Mouse (Mus musculus) frontal cortex, adult 2 months (tissue): Measurements from ENCODE around the gene Aurka. TPM values are rescaled to one million over a fixed set of nuclear protein-coding genes. Genes with fewer than 3 reads are reported as not detected.
A peak's percentile ranks its signal among the peaks of the same experiment; 100 is the strongest.

Experiments
- DNase-seq, 2 experiments: peaks; one replicate each; pipeline ENCODE4 v3.0.0; 2022; ENCODE audit warnings: low spot score in 1 of 2; ENCODE audit errors: extremely low spot score in 1 of 2
- polyA plus RNA-seq: library from polyadenylated mRNA; depleted of rRNA; stranded (reverse); fragments of >200 nt; gene quantifications from 2 replicates; pipeline ENCODE4 v1.2.3, GENCODE M21; 2012; rRNA removed

The Aurka gene
- polyA plus RNA-seq, 1 experiment, result 1.5 TPM

- no peak for DNase-seq
Observed at GRCm38 (mm10) chr2:172340936-172341335, 29.4 kb downstream of the Aurka start.

DNA sequence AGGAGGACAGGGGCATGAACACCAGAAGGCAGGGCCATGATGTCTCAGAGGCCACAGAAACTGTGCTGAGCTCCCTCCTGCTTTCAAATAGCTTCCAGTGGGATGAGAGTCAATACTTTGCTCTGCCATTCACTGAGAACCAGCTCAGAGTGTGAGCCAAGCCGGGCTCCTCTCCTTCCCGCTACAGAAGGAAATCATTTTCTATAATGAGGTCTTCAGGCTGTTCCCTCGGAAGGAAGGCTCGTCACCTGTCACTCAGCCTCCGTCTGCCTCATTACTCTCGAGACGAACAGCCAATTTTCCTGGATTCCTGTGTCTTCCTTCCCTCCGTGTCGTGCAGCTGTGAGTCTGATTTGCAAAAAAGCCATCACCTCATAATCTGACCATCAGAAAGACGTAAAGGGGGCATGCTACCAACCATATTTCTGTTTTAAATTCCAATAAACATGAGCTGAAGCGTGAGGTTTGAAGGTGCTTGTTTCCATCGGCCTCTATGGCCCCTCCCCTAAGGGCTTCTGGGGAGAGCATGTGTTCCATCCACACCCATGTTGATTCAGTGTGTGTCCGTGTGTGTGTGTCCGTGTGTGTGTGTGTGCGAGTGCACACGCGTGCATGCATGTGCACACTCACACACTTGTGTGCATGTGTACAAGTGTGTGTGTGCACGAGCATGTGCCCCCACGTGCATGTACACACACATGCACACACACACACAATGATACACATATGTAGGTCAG lies 32.0 kb downstream of the Aurka start:
- DNase-seq, result no peak

DNA sequence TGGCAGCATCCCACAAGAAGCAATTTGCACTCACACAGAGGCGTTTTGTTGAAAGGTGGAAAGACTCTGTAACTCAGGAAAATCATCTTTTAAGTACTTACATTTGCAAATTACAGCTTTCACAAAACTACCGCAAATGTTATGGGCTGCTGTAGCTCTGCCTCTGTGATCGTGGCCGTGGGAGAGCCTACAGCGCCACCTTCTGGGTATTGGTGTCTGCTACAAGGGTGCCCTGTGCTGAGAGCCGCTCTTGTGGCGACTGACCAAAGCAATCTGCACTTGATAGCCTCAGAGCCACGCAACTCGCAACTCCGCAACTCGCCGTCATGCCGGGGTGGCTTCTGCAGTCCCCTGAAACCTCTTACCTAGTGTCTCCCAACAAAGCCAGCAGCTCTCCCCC lies 41.2 kb downstream of the Aurka start:
- peak; percentile 50 to 90 for DNase-seq

DNA sequence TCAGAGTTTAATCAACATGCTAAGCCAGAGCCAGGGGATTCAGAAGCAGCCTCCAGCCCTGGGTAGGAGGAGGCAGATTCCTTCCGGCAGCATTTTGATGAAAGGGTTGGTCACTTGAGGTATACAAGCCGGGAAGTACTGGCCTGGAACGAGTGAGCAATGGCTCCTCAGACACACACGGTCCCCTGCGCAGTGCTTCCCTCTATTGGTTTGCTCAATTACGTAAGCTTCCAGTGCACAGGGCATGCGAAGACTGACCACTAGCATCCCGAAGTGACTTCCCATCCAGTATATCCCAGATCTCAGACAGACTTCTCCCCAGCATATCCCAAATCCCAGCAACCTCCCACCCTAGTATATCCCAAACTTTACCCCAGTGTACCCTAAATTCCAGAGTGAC lies 42.1 kb downstream of the Aurka start:
- no peak for DNase-seq

GRCm38 (mm10) chr2:172320878-172321277 lies 49.5 kb downstream of the Aurka start:
- no peak for DNase-seq

DNA sequence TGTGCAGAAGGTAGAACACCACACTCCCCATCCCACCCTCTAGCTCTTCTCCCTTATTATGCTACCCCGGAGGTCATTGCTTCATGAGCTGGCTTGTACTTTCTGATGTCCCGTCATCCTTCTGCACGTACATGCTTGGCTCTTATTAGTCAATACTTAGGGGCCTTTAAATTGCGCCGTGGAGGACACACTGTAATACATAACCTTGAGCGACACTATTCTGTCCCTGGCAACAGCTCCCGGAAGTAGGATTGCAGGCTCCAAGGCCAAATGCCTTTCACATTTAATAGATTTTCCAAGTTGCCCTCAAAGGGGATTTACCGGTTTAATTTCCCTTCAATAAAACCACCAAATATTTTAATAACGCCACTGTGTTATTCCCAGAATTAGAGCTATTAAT lies 58.6 kb downstream of the Aurka start:
- no peak for DNase-seq

- DNase-seq, result no peak
Observed at GRCm38 (mm10) chr2:172306544-172306943, 63.8 kb downstream of the Aurka start.

Other genes starting within 250 kb of the Aurka start
- 0.13 and 0.22 TPM in 2 replicates for gene Mc3r, start 122.0 kb downstream of the Aurka start, polyA plus RNA-seq
- 17.5 and 18.5 TPM in 2 replicates for gene Fam210b, start 25.0 kb downstream of the Aurka start, polyA plus RNA-seq
- gene Cstf1, start 146 bp upstream of the Aurka start, polyA plus RNA-seq, result 24.7 and 26.9 TPM in 2 replicates
- 0.29 and 0.38 TPM in 2 replicates for gene Cass4, start 23.3 kb upstream of the Aurka start, polyA plus RNA-seq
- gene Rtf2, start 70.0 kb upstream of the Aurka start, polyA plus RNA-seq, result 77.9 and 79.1 TPM in 2 replicates
- 0.04 TPM in 1 of 2 replicates, not detected in the other for gene Gcnt7, start 88.1 kb upstream of the Aurka start, polyA plus RNA-seq
- gene Fam209, start 102.0 kb upstream of the Aurka start, polyA plus RNA-seq, result 0.24 TPM in 1 of 2 replicates, not detected in the other
- 2.7 and 3.1 TPM in 2 replicates for gene Tfap2c, start 179.1 kb upstream of the Aurka start, polyA plus RNA-seq